ENCODE assay signal across 12 mouse cellular contexts in genomic region chr2:136669183-136669582, GRCm38 (mm10). TPM values are rescaled to one million over a fixed set of nuclear protein-coding genes. Genes with fewer than 3 reads are reported as not detected.
DNase-seq lines count a peak whose midpoint lies in the region; ATAC-seq and TF ChIP-seq lines count a peak whose summit lies in the region.
"Had no signal": no experiment of that assay in that cellular context is flagged by ENCODE, and none has a peak within 500 bp of the region (broad histone marks: within the 10 kb centered on the region; RNA-seq: fewer than 3 reads in every experiment).

No protein-coding gene starts in this region.

- intact Hi-C loops in heart, adult 2 months (cut with DNase I) = no loop called here
- intact Hi-C loops in heart, postnatal 25 days (cut with DNase I) = no loop called here

- TF ChIP-seq POLR2A in heart, adult 2 months (IDR thresholded peaks at IDR 0.05; ENCODE audit: insufficient read depth, low read depth, low read length) = no peak
- TF ChIP-seq POLR2A in lung, adult 2 months (IDR thresholded peaks at IDR 0.05; ENCODE audit: borderline replicate concordance, extremely low read depth, low read depth, low read length) = no peak

- no peak overlapping the region for H3K4me3 ChIP-seq in heart, adult 2 months
- no peak overlapping the region for H3K4me3 ChIP-seq in heart, embryonic 11.5 days (ENCODE audit: low read depth, low read length)
- no peak overlapping the region for H3K4me3 ChIP-seq in lung, postnatal 0 days (ENCODE audit: low read depth, low read length)
- no peak overlapping the region for H3K4me3 ChIP-seq in lung, adult 2 months (replicated peaks; ENCODE audit: extremely low read depth, low read depth, low read length)
- H3K4me3 ChIP-seq: midbrain, embryonic 12.5 days had no signal

- no peak overlapping the region for H3K9ac ChIP-seq in heart, adult 2 months (ENCODE audit: low read depth, low read length)
- H3K9ac ChIP-seq in heart, embryonic 11.5 days (ENCODE audit: low read depth, low read length) = no peak overlapping the region
- no peak overlapping the region for H3K9ac ChIP-seq in lung, postnatal 0 days (replicated peaks; ENCODE audit: low read depth)
- H3K9ac ChIP-seq: liver, embryonic 14.5 days; midbrain, embryonic 12.5 days had no signal

- peak overlapping the region; percentile 44 for H3K27ac ChIP-seq in heart, adult 2 months
- no peak overlapping the region for H3K27ac ChIP-seq in heart, embryonic 11.5 days (ENCODE audit: low read depth, low read length)
- no peak overlapping the region for H3K27ac ChIP-seq in lung, postnatal 0 days (ENCODE audit: low read length)
- H3K27ac ChIP-seq: liver, embryonic 14.5 days; midbrain, embryonic 12.5 days had no signal

- TF ChIP-seq CTCF in heart, adult 2 months (IDR thresholded peaks at IDR 0.05) = no peak
- TF ChIP-seq CTCF in lung, postnatal 0 days (IDR thresholded peaks at IDR 0.05) = no peak
- no peak for TF ChIP-seq CTCF in lung, adult 2 months (IDR thresholded peaks at IDR 0.05; ENCODE audit: insufficient read depth, low read length)

- no peaks in the 10 kb centered on the region for H3K9me3 ChIP-seq in heart, embryonic 11.5 days (replicated peaks; ENCODE audit: control insufficient read depth, low read length)
- no peaks in the 10 kb centered on the region for H3K9me3 ChIP-seq in lung, postnatal 0 days (ENCODE audit: low read length)
- H3K9me3 ChIP-seq: midbrain, embryonic 12.5 days had no signal

- no peak for TF ChIP-seq EP300 in heart, adult 2 months (IDR thresholded peaks at IDR 0.05; ENCODE audit: insufficient read depth, low read depth, low read length)
- TF ChIP-seq EP300 in lung, postnatal 0 days (IDR thresholded peaks at IDR 0.05) = no peak

- WGBS in heart, adult 2 months = 71% methylated on average over 3 of the region's 3 CpGs
- 85% methylated on average over 3 of the region's 3 CpGs for WGBS in heart, embryonic 11.5 days (ENCODE audit: insufficient replicate concordance)
- WGBS in lung, postnatal 0 days = 66% methylated on average over 3 of the region's 3 CpGs
- 73% methylated on average over 3 of the region's 3 CpGs for WGBS in lung, adult 2 months

- H3K36me3 ChIP-seq in heart, adult 2 months (ENCODE audit: control insufficient read depth, insufficient read depth, low read length) = no peaks in the 10 kb centered on the region
- H3K36me3 ChIP-seq in heart, embryonic 11.5 days (ENCODE audit: control insufficient read depth, insufficient read depth, low read length) = no peaks in the 10 kb centered on the region
- no peaks in the 10 kb centered on the region for H3K36me3 ChIP-seq in lung, postnatal 0 days (ENCODE audit: insufficient read depth, low read length)
- H3K36me3 ChIP-seq: G1E; midbrain, embryonic 12.5 days had no signal

- no peaks in the 10 kb centered on the region for H3K27me3 ChIP-seq in heart, adult 2 months (ENCODE audit: control insufficient read depth, insufficient read depth, low read length)
- no peaks in the 10 kb centered on the region for H3K27me3 ChIP-seq in heart, embryonic 11.5 days (ENCODE audit: control insufficient read depth, insufficient read depth, low read length)
- H3K27me3 ChIP-seq in lung, postnatal 0 days (replicated peaks; ENCODE audit: insufficient read depth, low read length) = no peaks in the 10 kb centered on the region
- H3K27me3 ChIP-seq: midbrain, embryonic 12.5 days had no signal

- no peak for ATAC-seq in heart, embryonic 11.5 days (replicated peaks; ENCODE audit: insufficient number of reproducible peaks, low FRiP score, low TSS enrichment)
- no peak for ATAC-seq in lung, postnatal 0 days

- H3K4me2 ChIP-seq in heart, embryonic 11.5 days = no peak overlapping the region
- no peak overlapping the region for H3K4me2 ChIP-seq in lung, postnatal 0 days (replicated peaks; ENCODE audit: low read depth, low read length)
- H3K4me2 ChIP-seq: midbrain, embryonic 12.5 days had no signal

- DNase-seq in cerebellum, postnatal 10 days = peak; percentile 63 to 76
- no peak for DNase-seq in cerebellum, adult 8-10 months
- DNase-seq in heart, adult 2 months = peak in 1 of 2 experiments; percentile 40
- peak; percentile 16 for DNase-seq in lung, postnatal 0 days (ENCODE audit: low spot score)
- DNase-seq in lung, adult 2 months = no peak
- DNase-seq in heart, postnatal 25 days (ENCODE audit: low spot score) = peak; percentile 10
- DNase-seq in retina, embryonic 14.5 days (ENCODE audit: low spot score) = no peak
- DNase-seq: kidney, postnatal 14 days had no signal

- peaks cover 2% of the 10 kb centered on the region for H3K4me1 ChIP-seq in heart, adult 2 months (ENCODE audit: control insufficient read depth, insufficient read depth, low read length)
- H3K4me1 ChIP-seq in heart, embryonic 11.5 days (ENCODE audit: control insufficient read depth, insufficient read depth, low read length) = peaks cover 5% of the 10 kb centered on the region
- no peaks in the 10 kb centered on the region for H3K4me1 ChIP-seq in lung, postnatal 0 days (ENCODE audit: insufficient read depth, low read depth, low read length)
- H3K4me1 ChIP-seq in lung, adult 2 months (ENCODE audit: control insufficient read depth, insufficient read depth, low read length) = no peaks in the 10 kb centered on the region

- no peaks in the 10 kb centered on the region for H3K79me2 ChIP-seq in heart, adult 2 months (replicated peaks; ENCODE audit: control insufficient read depth, insufficient read depth, low read length)

RNA-seq across cellular contexts. Expression of gene Snap25, which starts 44.1 kb away (rescaled TPM):
- under 1 TPM in 1 of 2 experiments, not detected in 1; 0.64 TPM for total RNA-seq in heart, adult 2 months (2021)
- polyA plus RNA-seq in heart, adult 2 months (2012; rRNA removed) = 0.98 and 3.0 TPM in 2 replicates
- polyA plus RNA-seq in heart, embryonic 11.5 days (2014; fragmentation: Nextera tagmentation; extraction: Ambion mirVana) = 10.7 and 12.1 TPM in 2 replicates
- 0.24 and 0.69 TPM in 2 replicates for polyA plus RNA-seq in lung, postnatal 0 days (2015; fragmentation: Nextera tagmentation; extraction: Ambion mirVana)
- polyA plus RNA-seq in lung, adult 2 months (2012; rRNA removed) = 0.22 and 0.24 TPM in 2 replicates
- not detected for total RNA-seq in heart, postnatal 25 days (2021)
- polyA plus RNA-seq: G1E had no signal

Comparison
In these comparisons a context has a peak if more than half of its experiments do, and no peak if none do; other contexts are left out.
1. DNase-seq: peak in cerebellum, postnatal 10 days (2 of 2), lung, postnatal 0 days (single experiment) and heart, postnatal 25 days (single experiment); none in cerebellum, adult 8-10 months (single experiment), lung, adult 2 months (single experiment) and retina, embryonic 14.5 days (single experiment).